28 mouse cellular contexts compared by ENCODE assay signal in the genomic region with DNA sequence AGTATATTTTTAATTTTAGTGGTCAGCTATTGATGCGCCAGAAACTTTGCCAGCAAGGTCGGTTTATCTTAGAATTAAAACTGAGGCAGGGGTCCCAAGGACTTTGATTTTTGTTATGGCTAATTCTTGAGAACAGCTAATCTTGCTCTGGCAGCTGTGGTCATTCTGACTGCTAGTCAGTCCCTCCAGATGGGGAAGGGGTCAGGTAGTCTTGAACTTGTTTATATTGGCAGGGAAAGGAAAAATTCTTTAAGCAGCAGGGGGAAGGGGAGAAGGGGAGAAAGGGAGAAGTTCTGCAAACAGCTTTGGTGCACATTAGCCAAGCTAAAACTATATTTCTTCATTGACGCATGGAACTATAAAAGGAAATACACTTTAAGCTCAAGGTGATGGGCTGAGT. TPM values are rescaled to one million over a fixed set of nuclear protein-coding genes. Genes with fewer than 3 reads are reported as not detected.
DNase-seq lines count a peak whose midpoint lies in the region; ATAC-seq lines count a peak whose summit lies in the region.
"Had no signal": no experiment of that assay in that cellular context is flagged by ENCODE, and none has a peak within 500 bp of the region (broad histone marks: within the 10 kb centered on the region; RNA-seq: fewer than 3 reads in every experiment).

No protein-coding gene starts in this region.

- no peaks in the 10 kb centered on the region for H3K36me3 ChIP-seq in kidney, embryonic 15.5 days
- no peaks in the 10 kb centered on the region for H3K36me3 ChIP-seq in lung, embryonic 15.5 days
- H3K36me3 ChIP-seq in stomach, embryonic 16.5 days (ENCODE audit: control insufficient read depth, insufficient read depth, low read length), result no peaks in the 10 kb centered on the region
- H3K36me3 ChIP-seq: embryonic facial prominence, embryonic 15.5 days; forebrain, embryonic 12.5 days; hindbrain, embryonic 10.5 days; hindbrain, embryonic 15.5 days; limb, embryonic 15.5 days; liver, embryonic 13.5 days; midbrain, embryonic 12.5 days; neural tube, embryonic 12.5 days had no signal

- no peak overlapping the region for H3K4me2 ChIP-seq in kidney, embryonic 15.5 days
- no peak overlapping the region for H3K4me2 ChIP-seq in lung, embryonic 15.5 days
- no peak overlapping the region for H3K4me2 ChIP-seq in stomach, embryonic 16.5 days (ENCODE audit: low read depth, low read length)
- H3K4me2 ChIP-seq: embryonic facial prominence, embryonic 15.5 days; forebrain, embryonic 12.5 days; hindbrain, embryonic 15.5 days; limb, embryonic 15.5 days; liver, embryonic 13.5 days; midbrain, embryonic 12.5 days; neural tube, embryonic 12.5 days had no signal

- H3K9ac ChIP-seq in kidney, embryonic 15.5 days, result no peak overlapping the region
- no peak overlapping the region for H3K9ac ChIP-seq in lung, embryonic 15.5 days
- no peak overlapping the region for H3K9ac ChIP-seq in stomach, embryonic 16.5 days (ENCODE audit: low read length)
- H3K9ac ChIP-seq: embryonic facial prominence, embryonic 15.5 days; forebrain, embryonic 12.5 days; forebrain, postnatal 0 days; hindbrain, embryonic 15.5 days; limb, embryonic 15.5 days; liver, embryonic 13.5 days; midbrain, embryonic 12.5 days; neural tube, embryonic 12.5 days had no signal

- H3K27me3 ChIP-seq in kidney, embryonic 15.5 days, result no peaks in the 10 kb centered on the region
- H3K27me3 ChIP-seq in lung, embryonic 15.5 days, result no peaks in the 10 kb centered on the region
- H3K27me3 ChIP-seq in stomach, embryonic 16.5 days (ENCODE audit: control insufficient read depth, insufficient read depth, low read length), result no peaks in the 10 kb centered on the region
- H3K27me3 ChIP-seq: embryonic facial prominence, embryonic 15.5 days; forebrain, embryonic 12.5 days; hindbrain, embryonic 15.5 days; limb, embryonic 15.5 days; liver, embryonic 13.5 days; megakaryocyte, embryonic 14.5 days; midbrain, embryonic 12.5 days; neural tube, embryonic 12.5 days had no signal

- no peak overlapping the region for H3K4me3 ChIP-seq in kidney, embryonic 15.5 days (replicated peaks)
- no peak overlapping the region for H3K4me3 ChIP-seq in lung, embryonic 15.5 days
- H3K4me3 ChIP-seq in stomach, embryonic 16.5 days (replicated peaks; ENCODE audit: low read length), result no peak overlapping the region
- H3K4me3 ChIP-seq: embryonic facial prominence, embryonic 15.5 days; forebrain, embryonic 12.5 days; hindbrain, embryonic 10.5 days; hindbrain, embryonic 15.5 days; limb, embryonic 15.5 days; liver, embryonic 13.5 days; megakaryocyte, embryonic 14.5 days; midbrain, embryonic 12.5 days; myocyte; neural tube, embryonic 12.5 days had no signal

- H3K27ac ChIP-seq in kidney, embryonic 15.5 days, result peak overlapping the region; percentile 78
- H3K27ac ChIP-seq in lung, embryonic 15.5 days, result 0 out of 2 replicates have a peak overlapping the region, but pooled peaks have one; percentile 32
- H3K27ac ChIP-seq in stomach, embryonic 16.5 days (ENCODE audit: low read length), result peak overlapping the region; percentile 5; the same call in 1 of the 2 replicates
- H3K27ac ChIP-seq: embryonic facial prominence, embryonic 15.5 days; forebrain, embryonic 12.5 days; hindbrain, embryonic 10.5 days; hindbrain, embryonic 15.5 days; limb, embryonic 15.5 days; midbrain, embryonic 12.5 days; neural tube, embryonic 12.5 days had no signal

- peaks cover 6% of the 10 kb centered on the region; the same call in 1 of the 2 replicates for H3K4me1 ChIP-seq in kidney, embryonic 15.5 days
- H3K4me1 ChIP-seq in lung, embryonic 15.5 days, result peaks cover 10% of the 10 kb centered on the region
- peaks cover 9% of the 10 kb centered on the region; the same call in 1 of the 2 replicates for H3K4me1 ChIP-seq in stomach, embryonic 16.5 days (ENCODE audit: control insufficient read depth, insufficient read depth, low read length)
- H3K4me1 ChIP-seq: embryonic facial prominence, embryonic 15.5 days; forebrain, embryonic 12.5 days; hindbrain, embryonic 10.5 days; hindbrain, embryonic 15.5 days; limb, embryonic 15.5 days; midbrain, embryonic 12.5 days; neural tube, embryonic 12.5 days had no signal

- no peak for DNase-seq in kidney, postnatal 36 days
- no peak for DNase-seq in lung, postnatal 4 days
- peak; percentile 12 for DNase-seq in ovary, postnatal 36 days (ENCODE audit: low spot score)
- no peak for DNase-seq in ovary, postnatal 14 days (ENCODE audit: low spot score)
- DNase-seq in urinary bladder, postnatal 4 days (ENCODE audit: low spot score in 2 of 2), result no peak
- DNase-seq: adrenal gland, postnatal 10 days; B cell, adult 2 months; cerebellum, adult 9-10 months; cerebellum, postnatal 36 days; forebrain, postnatal 0 days; heart, postnatal 14 days; kidney, adult 11 months; kidney, postnatal 25 days; liver, embryonic 13.5 days; right cerebral cortex, postnatal 25 days had no signal

- peak; percentile 72 for ATAC-seq in kidney, embryonic 15.5 days (replicated peaks; ENCODE audit: low FRiP score)
- no peak; the same call in 1 of the 2 replicates for ATAC-seq in lung, embryonic 15.5 days (ENCODE audit: borderline replicate concordance, extremely low read depth, low FRiP score, low TSS enrichment)
- peak; percentile 80 for ATAC-seq in stomach, embryonic 16.5 days (ENCODE audit: insufficient read depth, low FRiP score)
- ATAC-seq: forebrain, postnatal 0 days; inflammation-experienced regulatory T-cells, adult 6 months had no signal

- H3K9me3 ChIP-seq in kidney, embryonic 15.5 days (replicated peaks), result no peaks in the 10 kb centered on the region
- no peaks in the 10 kb centered on the region for H3K9me3 ChIP-seq in lung, embryonic 15.5 days
- H3K9me3 ChIP-seq in stomach, embryonic 16.5 days (replicated peaks; ENCODE audit: control insufficient read depth, low read length), result no peaks in the 10 kb centered on the region
- H3K9me3 ChIP-seq: embryonic facial prominence, embryonic 15.5 days; forebrain, embryonic 12.5 days; hindbrain, embryonic 10.5 days; hindbrain, embryonic 15.5 days; limb, embryonic 15.5 days; liver, embryonic 13.5 days; midbrain, embryonic 12.5 days; neural tube, embryonic 12.5 days had no signal

- WGBS in kidney, embryonic 15.5 days, result 40% methylated on average over 3 of the region's 3 CpGs
- 29% methylated on average over 3 of the region's 3 CpGs for WGBS in lung, embryonic 15.5 days
- WGBS in stomach, embryonic 16.5 days, result 44% methylated on average over 3 of the region's 3 CpGs

RNA-seq across cellular contexts. Expression of a gene that starts 8.6 kb away (rescaled TPM):
- 31.2 and 35.7 TPM in 2 replicates for polyA plus RNA-seq in kidney, embryonic 15.5 days (2015; fragmentation: Nextera tagmentation; extraction: Ambion mirVana)
- polyA plus RNA-seq in lung, embryonic 15.5 days (2015; fragmentation: Nextera tagmentation; extraction: Ambion mirVana), result 28.2 TPM in 2 replicates
- 21.4 and 24.1 TPM in 2 replicates for polyA plus RNA-seq in stomach, embryonic 16.5 days (2015; fragmentation: Nextera tagmentation; extraction: Ambion mirVana)

RNA-seq across cellular contexts. Expression of a gene that starts 57.5 kb away (rescaled TPM):
- 20.4 and 21.8 TPM in 2 replicates for polyA plus RNA-seq in kidney, embryonic 15.5 days (2015; fragmentation: Nextera tagmentation; extraction: Ambion mirVana)
- 14.6 and 16.2 TPM in 2 replicates for polyA plus RNA-seq in lung, embryonic 15.5 days (2015; fragmentation: Nextera tagmentation; extraction: Ambion mirVana)
- 18.1 and 19.3 TPM in 2 replicates for polyA plus RNA-seq in stomach, embryonic 16.5 days (2015; fragmentation: Nextera tagmentation; extraction: Ambion mirVana)

Comparison
In these comparisons a context has a peak if more than half of its experiments do, and no peak if none do; other contexts are left out.
1. H3K27ac ChIP-seq: peak in every context shown above with its lines; median percentile 78 in kidney, embryonic 15.5 days; 32 in lung, embryonic 15.5 days; 5 in stomach, embryonic 16.5 days.